Mouse (Mus musculus) adrenal gland, adult 18-20 months (tissue): ENCODE results near the gene Gls. TPM values are rescaled to one million over a fixed set of nuclear protein-coding genes. Genes with fewer than 3 reads are reported as not detected.

Experiments used
- DNase-seq, 2 experiments: peaks; one replicate each; pipeline ENCODE4 v3.0.0; 2021 to 2022; ENCODE audit warnings: low spot score in 2 of 2
- total RNA-seq, 2 experiments: library from RNA; stranded (reverse); gene quantifications; 1 replicate in 1 of 2; 2 replicates in 1 of 2; pipeline ENCODE4 v1.2.3; 2021

Gls gene
- total RNA-seq, 2 experiments from 2014 or later, result 88.3 to 101 TPM

DNA sequence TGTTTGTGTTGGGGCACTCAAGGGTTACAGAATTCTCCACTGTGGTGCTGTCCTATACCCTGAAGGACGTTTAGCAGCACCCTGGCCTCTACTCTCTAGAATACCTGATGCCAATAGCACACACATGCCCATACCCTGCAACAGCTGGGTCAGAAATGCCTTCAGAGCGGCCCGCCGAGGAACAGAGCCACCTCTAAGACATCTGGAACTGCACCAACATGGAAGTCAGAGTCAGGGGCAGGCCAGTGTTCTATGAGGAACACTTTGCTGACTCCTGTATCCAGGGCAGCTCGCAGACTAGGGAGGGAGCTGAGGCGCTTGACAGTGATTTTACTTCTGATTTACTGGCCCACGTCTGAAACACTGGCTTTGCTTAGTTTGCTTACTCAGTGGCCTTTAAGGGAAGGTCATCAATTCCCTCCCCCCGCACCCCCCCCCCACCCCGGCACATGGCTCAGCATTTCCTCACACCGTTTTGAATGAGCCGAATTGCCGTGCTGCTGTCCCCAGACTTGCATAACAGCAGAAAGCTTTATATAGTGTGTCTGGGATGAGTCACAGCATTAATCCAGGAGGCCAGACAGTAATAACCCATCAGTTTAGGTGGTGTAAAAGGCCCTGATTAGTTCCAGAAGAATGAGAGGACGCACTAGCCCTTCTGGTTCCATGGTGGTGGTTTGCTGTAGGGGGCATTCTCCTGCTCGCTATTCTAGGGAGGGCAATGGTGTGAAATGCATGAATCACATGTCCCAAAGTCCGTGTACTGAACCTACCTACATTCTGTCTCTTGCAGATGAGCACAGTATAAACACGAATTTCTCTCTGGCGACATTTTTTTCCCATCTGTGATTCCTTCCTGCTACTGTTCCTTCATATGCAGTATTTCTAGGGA lies 74.3 kb downstream of the Gls start:
- DNase-seq, result peak in 1 of 2 experiments; percentile 24

DNA sequence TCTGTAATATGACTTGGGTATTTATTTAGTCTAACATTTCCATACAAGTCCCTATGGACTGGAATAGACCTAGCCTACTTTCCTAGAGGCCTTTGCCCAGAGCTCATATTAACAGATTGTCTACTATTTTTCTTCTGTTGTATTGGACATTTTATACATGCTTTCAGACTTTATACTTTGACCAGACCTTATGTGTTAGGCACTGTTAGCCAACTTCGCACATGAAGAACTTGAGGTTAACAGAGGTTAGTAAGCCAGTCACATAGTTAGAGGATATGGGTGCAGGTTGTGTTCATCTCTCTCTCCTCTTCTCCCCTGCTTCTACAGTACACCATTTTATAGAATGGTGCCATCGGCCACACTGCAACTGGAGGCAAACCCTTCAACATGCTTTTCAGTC lies 75.0 kb downstream of the Gls start:
- DNase-seq, result no peak

DNA sequence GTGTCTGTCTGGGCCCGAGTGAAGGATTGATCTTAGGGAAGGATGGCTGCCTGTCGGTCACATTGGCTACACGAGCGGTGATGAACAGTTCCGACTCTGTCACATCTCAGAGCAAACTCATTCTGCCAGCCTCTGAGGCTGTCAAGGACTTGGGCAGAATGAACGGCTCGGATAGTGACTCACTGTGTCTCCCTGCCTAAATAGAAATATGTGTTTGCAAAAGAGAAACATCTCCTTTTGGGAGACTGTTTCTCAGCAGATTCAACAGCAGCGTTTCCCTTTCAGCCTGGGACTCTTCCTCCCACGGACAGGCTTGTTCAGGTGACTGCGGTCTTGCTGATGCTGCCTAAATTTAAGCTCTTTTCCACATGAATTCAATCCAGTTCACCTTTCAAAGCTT lies 76.7 kb downstream of the Gls start:
- no peak for DNase-seq

GRCm38 (mm10) chr1:52154890-52155289 lies 78.1 kb downstream of the Gls start:
- DNase-seq, result no peak

DNA sequence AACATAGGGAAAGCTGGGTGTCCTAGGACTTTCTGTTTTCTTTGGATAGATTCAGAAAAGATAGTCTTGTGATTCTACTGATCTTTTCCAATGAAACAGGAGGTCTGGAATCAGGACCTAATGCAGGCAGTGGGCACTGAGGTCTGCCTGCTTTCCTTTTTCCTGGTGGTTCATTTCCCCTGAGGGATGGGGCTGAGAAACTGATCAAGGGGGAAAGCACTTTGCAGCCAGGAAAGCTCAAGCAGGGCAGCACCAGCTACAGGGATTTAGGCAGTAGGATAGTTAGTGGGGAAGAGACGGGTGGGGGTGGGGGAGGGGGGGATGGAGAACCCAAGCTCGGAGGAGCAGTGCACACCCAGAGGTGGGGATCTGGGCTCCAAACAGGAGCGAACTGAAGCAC lies 80.1 kb downstream of the Gls start:
- DNase-seq, result no peak

- DNase-seq, result no peak
These were observed 80.7 kb downstream of the Gls start for GRCm38 (mm10) chr1:52152369-52152768.

DNA sequence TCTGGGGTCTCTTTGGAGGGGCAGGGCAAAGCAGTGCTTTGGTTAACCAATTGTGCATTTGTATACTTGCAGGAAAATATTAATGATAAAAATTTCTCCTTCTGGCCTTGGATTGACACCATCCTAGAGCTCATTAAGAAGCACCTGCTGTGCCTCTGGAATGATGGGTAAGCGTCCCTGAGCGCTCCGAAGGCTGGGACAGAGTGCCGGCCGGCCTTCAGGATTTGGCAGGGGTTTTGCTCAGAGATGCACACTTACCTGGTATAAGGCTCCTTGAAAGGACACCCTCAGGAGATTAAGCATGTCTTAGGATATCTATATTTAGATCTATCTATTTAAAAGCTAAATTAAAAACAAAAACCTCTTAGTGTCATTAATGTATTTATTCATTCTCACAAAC lies 81.9 kb downstream of the Gls start:
- DNase-seq, result no peak

GRCm38 (mm10) chr1:52150676-52151075 lies 82.4 kb downstream of the Gls start:
- no peak for DNase-seq

DNA sequence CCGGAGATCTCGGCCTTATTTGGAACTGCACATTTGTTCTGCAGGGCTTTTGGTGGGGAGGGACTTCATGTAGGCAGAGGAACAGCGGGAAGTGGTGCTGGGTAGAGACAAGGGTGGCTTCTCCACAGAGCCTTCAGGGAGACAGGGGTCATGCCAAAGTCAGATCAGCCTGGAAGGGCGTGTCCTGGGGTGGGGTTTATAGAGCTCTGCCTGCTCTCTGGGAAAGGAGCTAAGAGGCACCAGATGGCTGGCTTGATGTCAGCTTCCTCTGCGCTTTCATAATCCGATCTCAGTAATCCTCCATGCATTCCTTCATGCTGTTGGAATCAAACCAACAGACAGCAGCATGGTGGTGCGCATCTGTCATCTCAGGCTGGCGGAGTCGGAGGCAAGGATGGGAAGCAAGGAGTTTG lies 83.1 kb downstream of the Gls start:
- DNase-seq, result no peak

GRCm38 (mm10) chr1:52148696-52149095 lies 84.3 kb downstream of the Gls start:
- DNase-seq, result no peak

- DNase-seq, result no peak
These were observed 84.9 kb downstream of the Gls start for GRCm38 (mm10) chr1:52148178-52148577.

GRCm38 (mm10) chr1:52147431-52147830 lies 85.6 kb downstream of the Gls start:
- no peak for DNase-seq

DNA sequence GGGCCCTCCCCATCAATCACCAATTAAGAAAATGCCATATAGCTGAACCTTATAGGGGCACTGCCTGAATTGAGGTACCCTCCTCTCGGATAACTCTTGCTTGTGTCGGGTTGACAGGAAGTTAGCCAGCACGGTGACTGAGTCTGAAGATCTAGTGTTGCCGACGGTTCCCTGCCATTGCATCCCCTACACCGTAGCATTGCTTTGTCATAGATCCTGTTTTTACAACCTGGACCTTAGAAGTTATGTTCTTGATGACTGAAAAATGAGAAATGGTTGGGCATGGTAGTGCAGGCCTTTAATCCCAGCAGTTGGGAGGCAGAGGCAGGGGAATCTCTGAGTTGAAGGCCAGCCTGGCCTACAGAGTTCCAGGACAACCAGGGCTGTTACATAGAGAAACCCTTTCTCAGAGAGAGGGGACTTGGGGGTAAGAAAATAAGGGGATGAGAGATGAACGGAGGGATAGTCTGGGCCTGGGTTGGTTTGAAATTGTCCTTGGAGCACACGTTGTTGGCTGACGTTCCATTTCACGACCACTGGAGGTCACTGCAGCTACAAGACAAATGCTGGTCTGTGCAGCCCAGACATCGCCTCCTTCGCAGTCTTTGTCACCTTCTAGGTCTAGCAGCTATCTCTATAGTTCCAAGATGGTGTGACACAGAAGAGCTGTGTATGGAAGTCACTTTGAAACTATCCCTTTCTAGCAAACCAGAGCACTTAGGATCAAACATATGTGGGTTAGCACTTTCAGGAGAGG lies 86.6 kb downstream of the Gls start:
- peak; percentile 37 to 44 for DNase-seq

- no peak for DNase-seq
These were observed 88.1 kb downstream of the Gls start for GRCm38 (mm10) chr1:52144907-52145306.

- no peak for DNase-seq
These were observed 89.4 kb downstream of the Gls start for GRCm38 (mm10) chr1:52143596-52144156.

DNA sequence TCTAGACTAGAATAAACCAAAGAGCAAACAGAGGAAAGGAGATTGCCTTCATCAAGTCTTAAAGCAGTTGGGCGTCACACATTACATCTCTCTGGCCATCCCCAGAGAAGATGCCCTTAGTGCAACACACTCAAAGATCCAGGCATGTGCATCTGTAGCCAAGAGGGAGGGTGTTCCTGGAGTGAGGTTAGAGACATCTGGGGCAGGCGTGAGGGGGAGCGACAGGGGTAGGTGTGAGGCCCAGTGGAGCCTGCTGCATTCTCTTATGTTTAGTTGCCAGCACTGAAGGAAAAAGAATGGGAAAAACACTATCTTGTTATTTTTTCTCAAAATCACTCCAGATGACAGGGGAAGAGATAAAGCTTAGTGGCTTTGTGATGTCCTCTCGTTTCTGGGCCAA lies 89.8 kb downstream of the Gls start:
- DNase-seq, result no peak

DNA sequence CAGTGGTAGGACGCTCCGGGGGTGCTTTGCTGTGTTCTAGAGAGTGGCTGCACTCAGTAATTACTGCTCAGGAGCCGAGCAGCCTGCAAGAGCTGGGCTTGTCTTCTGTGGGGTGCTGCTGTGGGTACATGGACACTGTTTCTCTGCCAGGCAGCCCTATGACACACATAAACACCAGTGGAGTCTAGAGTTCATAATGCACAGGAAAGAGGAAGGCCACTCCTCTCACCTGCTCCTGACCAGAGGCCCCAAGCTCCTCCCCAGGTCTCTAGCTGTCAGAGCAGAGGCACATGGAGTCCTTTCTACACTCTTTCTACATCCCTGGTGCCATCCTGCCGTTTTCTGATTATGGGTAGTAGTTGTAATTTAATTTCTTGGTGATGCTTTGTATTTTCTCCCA lies 90.9 kb downstream of the Gls start:
- no peak for DNase-seq

GRCm38 (mm10) chr1:52141482-52141881 lies 91.5 kb downstream of the Gls start:
- no peak for DNase-seq

GRCm38 (mm10) chr1:52140534-52140933 lies 92.5 kb downstream of the Gls start:
- no peak for DNase-seq

DNA sequence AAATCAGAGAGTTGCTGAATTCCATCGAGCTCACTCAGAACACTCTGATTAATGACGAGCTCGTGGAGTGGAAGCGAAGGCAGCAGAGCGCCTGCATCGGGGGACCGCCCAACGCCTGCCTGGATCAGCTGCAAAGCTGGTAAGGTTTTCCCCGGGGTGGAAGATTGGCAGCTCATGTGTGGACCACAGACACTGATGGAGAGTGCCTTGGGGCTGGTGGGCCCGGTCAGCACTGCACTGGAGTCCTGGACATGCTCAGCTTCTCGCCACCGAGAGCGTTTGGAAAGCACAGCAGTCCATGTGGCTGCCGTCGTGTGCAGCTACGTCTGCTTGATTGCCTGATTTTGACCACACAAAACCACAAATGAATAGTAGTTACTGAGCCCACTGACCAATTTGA lies 95.7 kb downstream of the Gls start:
- DNase-seq, result no peak

GRCm38 (mm10) chr1:52133254-52133653 lies 99.8 kb downstream of the Gls start:
- no peak for DNase-seq

- no peak for DNase-seq
These were observed 101.2 kb downstream of the Gls start for GRCm38 (mm10) chr1:52131787-52132377.
